Mouse (Mus musculus) Patski (cell line): ENCODE measurements around the gene Tppp. TPM values are rescaled to one million over a fixed set of nuclear protein-coding genes. Genes with fewer than 3 reads are reported as not detected.
"Not testable (repeated sequence)": the region's sequence is repeated elsewhere in the genome, so short reads cannot be mapped to it uniquely, and the experiment has no call there.

Experiments used
- ATAC-seq: fragments of 100-300 bp; one replicate; pipeline ENCODE4 v1.8.0; 2021
- CTCF ChIA-PET: fragments of 350-600 bp; sonication (Branson Sonifier 250); formaldehyde crosslinking; loops from one replicate; lab custom pipeline; 2022; ENCODE audit warnings: inconsistent platforms; lab: Charles Lee
- POLR2A ChIA-PET: fragments of 350-600 bp; sonication (Branson Sonifier 250); formaldehyde crosslinking; loops from one replicate; lab custom pipeline; 2022; ENCODE audit warnings: antibody characterized with exemption, inconsistent platforms; lab: Charles Lee
- DNase-seq: peaks from one replicate; pipeline ENCODE4 v3.0.0-alpha.2; 2011; ENCODE audit warnings: low read depth, low spot score
- H3K27me3 ChIP-seq: fragments of 371-371 bp; one replicate; pipeline ENCODE4 v1.5.1; 2021
- CTCF ChIP-seq: fragments of 100-300 bp; IDR thresholded peaks from one replicate; pipeline ENCODE4 v1.5.1; 2021
- in situ Hi-C: fragments of 300-500 bp; cut with MboI; formaldehyde crosslinking; loops from 3 replicates; pipeline ENCODE4 v1.11.1; 2018; ENCODE audit warnings: low pct_unique_long_range_greater_than_20kb, mixed read lengths
- polyA plus RNA-seq: library from polyadenylated mRNA; unstranded; gene quantifications from one replicate; pipeline ENCODE4 v1.2.3, GENCODE M21; 2021

Tppp gene
- polyA plus RNA-seq, 1 experiment from 2014 or later = 0.08 TPM

GRCm38 (mm10) chr13:73996456-73996855, 12.8 kb upstream of the Tppp start:
- peaks cover 28% of the 10 kb centered on the region for H3K27me3 ChIP-seq
- ATAC-seq (no peak), DNase-seq (no peak)
- in situ Hi-C loops = no loop called here
- CTCF ChIA-PET = no interaction called here
- TF ChIP-seq CTCF = no peak
- POLR2A ChIA-PET = no interaction called here

- no peak for ATAC-seq
- no peak for DNase-seq
- CTCF ChIA-PET = interaction anchor here (1.7 kb wide), 1 partner anchor 30 kb away, joined by 4 read pairs; no protein-coding TSS in a partner anchor
- peaks cover 35% of the 10 kb centered on the region for H3K27me3 ChIP-seq
- no peak for TF ChIP-seq CTCF
- in situ Hi-C loops = no loop called here
- POLR2A ChIA-PET = no interaction called here
These were observed 8.7 kb upstream of the Tppp start for GRCm38 (mm10) chr13:74000519-74000918.

GRCm38 (mm10) chr13:74000961-74001360, 8.2 kb upstream of the Tppp start:
- CTCF ChIA-PET = interaction anchor here (1.7 kb wide), 1 partner anchor 30 kb away, joined by 4 read pairs; no protein-coding TSS in a partner anchor
- no peak for TF ChIP-seq CTCF
- in situ Hi-C loops = no loop called here
- ATAC-seq = no peak
- peaks cover 34% of the 10 kb centered on the region for H3K27me3 ChIP-seq
- POLR2A ChIA-PET = no interaction called here
- DNase-seq = no peak

GRCm38 (mm10) chr13:74001492-74001891, 7.7 kb upstream of the Tppp start:
- ATAC-seq = no peak
- no peak for DNase-seq
- ChIA-PET POLR2A (no interaction called here), CTCF (interaction anchor here (1.7 kb wide), 1 partner anchor 31 kb away, joined by 4 read pairs; no protein-coding TSS in a partner anchor)
- no peak for TF ChIP-seq CTCF
- peaks cover 34% of the 10 kb centered on the region for H3K27me3 ChIP-seq
- in situ Hi-C loops = no loop called here

- CTCF ChIA-PET, ATAC-seq, POLR2A ChIA-PET, DNase-seq, in situ Hi-C loops: not testable (repeated sequence)
- H3K27me3 ChIP-seq = peaks cover 33% of the 10 kb centered on the region
These were observed 2.3 kb upstream of the Tppp start for GRCm38 (mm10) chr13:74006881-74007280.

- ATAC-seq, POLR2A ChIA-PET, DNase-seq, in situ Hi-C loops, CTCF ChIA-PET: not testable (repeated sequence)
- H3K27me3 ChIP-seq = peaks cover 36% of the 10 kb centered on the region
These were observed 991 bp upstream of the Tppp start for GRCm38 (mm10) chr13:74008216-74008615.

- ATAC-seq (no peak), DNase-seq (no peak)
- TF ChIP-seq CTCF = no peak
- POLR2A ChIA-PET = interaction anchor here (0.6 kb wide), 1 partner anchor 19 kb away, joined by 3 read pairs; no protein-coding TSS in a partner anchor
- CTCF ChIA-PET = interaction anchor here (1.0 kb wide), 1 partner anchor 12 kb away, joined by 4 read pairs; no protein-coding TSS in a partner anchor
- in situ Hi-C loops = no loop called here
- peaks cover 45% of the 10 kb centered on the region for H3K27me3 ChIP-seq
These were observed 796 bp downstream of the Tppp start for GRCm38 (mm10) chr13:74009791-74010614.

GRCm38 (mm10) chr13:74010678-74011077, 1.5 kb downstream of the Tppp start:
- CTCF ChIA-PET = interaction anchor here (1.0 to 1.1 kb wide), 2 partner anchors 11 to 41 kb away, joined by 3 to 4 read pairs; no protein-coding TSS in a partner anchor
- no peak for DNase-seq
- peaks cover 48% of the 10 kb centered on the region for H3K27me3 ChIP-seq
- ATAC-seq = no peak
- POLR2A ChIA-PET = no interaction called here
- in situ Hi-C loops = no loop called here
- TF ChIP-seq CTCF = no peak

GRCm38 (mm10) chr13:74015908-74016307, 6.7 kb downstream of the Tppp start:
- ATAC-seq (no peak), DNase-seq (no peak)
- CTCF ChIA-PET = no interaction called here
- TF ChIP-seq CTCF = no peak
- in situ Hi-C loops = no loop called here
- peaks cover 36% of the 10 kb centered on the region for H3K27me3 ChIP-seq
- POLR2A ChIA-PET = no interaction called here

- no peak for TF ChIP-seq CTCF
- ChIA-PET CTCF (no interaction called here), POLR2A (no interaction called here)
- H3K27me3 ChIP-seq = peaks cover 21% of the 10 kb centered on the region
- in situ Hi-C loops = no loop called here
- DNase-seq (no peak), ATAC-seq (no peak)
These were observed 8.2 kb downstream of the Tppp start for GRCm38 (mm10) chr13:74017426-74017825.

- DNase-seq, H3K27me3 ChIP-seq, POLR2A ChIA-PET, in situ Hi-C loops, CTCF ChIA-PET, ATAC-seq: not testable (repeated sequence)
These were observed 9.8 kb downstream of the Tppp start for GRCm38 (mm10) chr13:74019006-74019405.
